Mouse (Mus musculus): ENCODE results near the gene Fasl.

Fasl gene

GRCm38 (mm10) chr1:161771293-161771692 lies 17.0 kb downstream of the Fasl start:
- TF ChIP-seq GATA4 (IDR thresholded peaks at IDR 0.05; ENCODE audit: insufficient replicate concordance, low read length), result no peak

- TF ChIP-seq GATA4 (IDR thresholded peaks at IDR 0.05; ENCODE audit: insufficient replicate concordance, low read length), result no peak
Measured at GRCm38 (mm10) chr1:161769329-161769728, 19.0 kb downstream of the Fasl start.

GRCm38 (mm10) chr1:161767101-161767524 lies 21.2 kb downstream of the Fasl start:
- no peak for TF ChIP-seq GATA4 (IDR thresholded peaks at IDR 0.05; ENCODE audit: insufficient replicate concordance, low read length)

GRCm38 (mm10) chr1:161766656-161767055 lies 21.6 kb downstream of the Fasl start:
- no peak for TF ChIP-seq GATA4 (IDR thresholded peaks at IDR 0.05; ENCODE audit: insufficient replicate concordance, low read length)

GRCm38 (mm10) chr1:161765932-161766331 lies 22.4 kb downstream of the Fasl start:
- TF ChIP-seq GATA4 (IDR thresholded peaks at IDR 0.05; ENCODE audit: insufficient replicate concordance, low read length), result no peak

GRCm38 (mm10) chr1:161764964-161765363 lies 23.3 kb downstream of the Fasl start:
- no peak for TF ChIP-seq GATA4 (IDR thresholded peaks at IDR 0.05; ENCODE audit: insufficient replicate concordance, low read length)

GRCm38 (mm10) chr1:161761556-161761955 lies 26.7 kb downstream of the Fasl start:
- TF ChIP-seq GATA4 (IDR thresholded peaks at IDR 0.05; ENCODE audit: insufficient replicate concordance, low read length), result no peak

GRCm38 (mm10) chr1:161756547-161756946 lies 31.7 kb downstream of the Fasl start:
- TF ChIP-seq GATA4 (IDR thresholded peaks at IDR 0.05; ENCODE audit: insufficient replicate concordance, low read length), result no peak

GRCm38 (mm10) chr1:161751311-161751710 lies 37.0 kb downstream of the Fasl start:
- TF ChIP-seq GATA4 (IDR thresholded peaks at IDR 0.05; ENCODE audit: insufficient replicate concordance, low read length), result no peak

- no peak for TF ChIP-seq GATA4 (IDR thresholded peaks at IDR 0.05; ENCODE audit: insufficient replicate concordance, low read length)
Measured at GRCm38 (mm10) chr1:161750471-161751041, 37.7 kb downstream of the Fasl start.

GRCm38 (mm10) chr1:161748685-161749084 lies 39.6 kb downstream of the Fasl start:
- TF ChIP-seq GATA4 (IDR thresholded peaks at IDR 0.05; ENCODE audit: insufficient replicate concordance, low read length), result no peak

- TF ChIP-seq GATA4 (IDR thresholded peaks at IDR 0.05; ENCODE audit: insufficient replicate concordance, low read length), result no peak
Measured at GRCm38 (mm10) chr1:161748138-161748537, 40.2 kb downstream of the Fasl start.

GRCm38 (mm10) chr1:161746542-161747302 lies 41.6 kb downstream of the Fasl start:
- TF ChIP-seq GATA4 (IDR thresholded peaks at IDR 0.05; ENCODE audit: insufficient replicate concordance, low read length), result no peak

GRCm38 (mm10) chr1:161744855-161745254 lies 43.4 kb downstream of the Fasl start:
- no peak for TF ChIP-seq GATA4 (IDR thresholded peaks at IDR 0.05; ENCODE audit: insufficient replicate concordance, low read length)

- TF ChIP-seq GATA4 (IDR thresholded peaks at IDR 0.05; ENCODE audit: insufficient replicate concordance, low read length), result no peak
Measured at GRCm38 (mm10) chr1:161744209-161744608, 44.1 kb downstream of the Fasl start.

GRCm38 (mm10) chr1:161742481-161743267 lies 45.6 kb downstream of the Fasl start:
- no peak for TF ChIP-seq GATA4 (IDR thresholded peaks at IDR 0.05; ENCODE audit: insufficient replicate concordance, low read length)

Measured in liver, adult (tissue).